Mouse (Mus musculus): Measurements from ENCODE around the gene Zc3h12c. TPM values are rescaled to one million over a fixed set of nuclear protein-coding genes. Genes with fewer than 3 reads are reported as not detected.
A peak's percentile ranks its signal among the peaks of the same experiment; 100 is the strongest.

Zc3h12c gene
- polyA plus RNA-seq, 1 experiment, result 2.1 TPM

- TF ChIP-seq POLR2A (IDR thresholded peaks at IDR 0.05; ENCODE audit: borderline replicate concordance, control insufficient read depth, low read depth, low read length), result no peak
- TF ChIP-seq CTCF (IDR thresholded peaks at IDR 0.05; ENCODE audit: control insufficient read depth, insufficient read depth, low read length), result no peak
- H3K4me3 ChIP-seq (replicated peaks; ENCODE audit: control insufficient read depth, low read depth, low read length), result no peak overlapping the region
- WGBS, result 83% methylated on average over 3 of the region's 3 CpGs
- H3K4me1 ChIP-seq (ENCODE audit: control insufficient read depth, insufficient read depth, low read length), result no peaks in the 10 kb centered on the region; the same call in 1 of the 2 replicates
- H3K27ac ChIP-seq (ENCODE audit: control insufficient read depth, insufficient read depth, low read depth, low read length, poor library complexity), result no peak overlapping the region
Observed at GRCm38 (mm10) chr9:52107161-52107560, 61.2 kb downstream of the Zc3h12c start.

- H3K4me1 ChIP-seq (ENCODE audit: control insufficient read depth, insufficient read depth, low read length), result no peaks in the 10 kb centered on the region; the same call in 1 of the 2 replicates
- H3K27ac ChIP-seq (ENCODE audit: control insufficient read depth, insufficient read depth, low read depth, low read length, poor library complexity), result no peak overlapping the region
- H3K4me3 ChIP-seq (replicated peaks; ENCODE audit: control insufficient read depth, low read depth, low read length), result no peak overlapping the region
- TF ChIP-seq POLR2A (IDR thresholded peaks at IDR 0.05; ENCODE audit: borderline replicate concordance, control insufficient read depth, low read depth, low read length), result no peak
- TF ChIP-seq CTCF (IDR thresholded peaks at IDR 0.05; ENCODE audit: control insufficient read depth, insufficient read depth, low read length), result no peak
- 90% methylated on average over 6 of the region's 6 CpGs for WGBS
Observed at GRCm38 (mm10) chr9:52105423-52105822, 62.9 kb downstream of the Zc3h12c start.

- TF ChIP-seq POLR2A (IDR thresholded peaks at IDR 0.05; ENCODE audit: borderline replicate concordance, control insufficient read depth, low read depth, low read length), result no peak
- TF ChIP-seq CTCF (IDR thresholded peaks at IDR 0.05; ENCODE audit: control insufficient read depth, insufficient read depth, low read length), result no peak
- 82% methylated on average over 8 of the region's 8 CpGs for WGBS
- H3K27ac ChIP-seq (ENCODE audit: control insufficient read depth, insufficient read depth, low read depth, low read length, poor library complexity), result no peak overlapping the region
- no peak overlapping the region for H3K4me3 ChIP-seq (replicated peaks; ENCODE audit: control insufficient read depth, low read depth, low read length)
- no peaks in the 10 kb centered on the region; the same call in 1 of the 2 replicates for H3K4me1 ChIP-seq (ENCODE audit: control insufficient read depth, insufficient read depth, low read length)
Observed at GRCm38 (mm10) chr9:52104225-52104615, 64.2 kb downstream of the Zc3h12c start.

- TF ChIP-seq POLR2A (IDR thresholded peaks at IDR 0.05; ENCODE audit: borderline replicate concordance, control insufficient read depth, low read depth, low read length) (no peak), CTCF (IDR thresholded peaks at IDR 0.05; ENCODE audit: control insufficient read depth, insufficient read depth, low read length) (no peak)
- H3K4me3 ChIP-seq (replicated peaks; ENCODE audit: control insufficient read depth, low read depth, low read length), result no peak overlapping the region
- H3K4me1 ChIP-seq (ENCODE audit: control insufficient read depth, insufficient read depth, low read length), result no peaks in the 10 kb centered on the region; the same call in 1 of the 2 replicates
- H3K27ac ChIP-seq (ENCODE audit: control insufficient read depth, insufficient read depth, low read depth, low read length, poor library complexity), result no peak overlapping the region
- WGBS, result 62% methylated on average over 9 of the region's 9 CpGs
Observed at GRCm38 (mm10) chr9:52103448-52104224, 64.7 kb downstream of the Zc3h12c start.

GRCm38 (mm10) chr9:52102060-52102844 is 66.1 kb downstream of the Zc3h12c start:
- 60% methylated on average over 13 of the region's 13 CpGs for WGBS
- no peaks in the 10 kb centered on the region; the same call in 1 of the 2 replicates for H3K4me1 ChIP-seq (ENCODE audit: control insufficient read depth, insufficient read depth, low read length)
- TF ChIP-seq CTCF (IDR thresholded peaks at IDR 0.05; ENCODE audit: control insufficient read depth, insufficient read depth, low read length) (no peak), POLR2A (IDR thresholded peaks at IDR 0.05; ENCODE audit: borderline replicate concordance, control insufficient read depth, low read depth, low read length) (no peak)
- H3K27ac ChIP-seq (ENCODE audit: control insufficient read depth, insufficient read depth, low read depth, low read length, poor library complexity), result no peak overlapping the region
- no peak overlapping the region for H3K4me3 ChIP-seq (replicated peaks; ENCODE audit: control insufficient read depth, low read depth, low read length)

- Histone ChIP-seq H3K27ac (ENCODE audit: control insufficient read depth, insufficient read depth, low read depth, low read length, poor library complexity) (no peak overlapping the region), H3K4me1 (ENCODE audit: control insufficient read depth, insufficient read depth, low read length) (no peaks in the 10 kb centered on the region; the same call in 1 of the 2 replicates), H3K4me3 (replicated peaks; ENCODE audit: control insufficient read depth, low read depth, low read length) (no peak overlapping the region)
- no peak for TF ChIP-seq CTCF (IDR thresholded peaks at IDR 0.05; ENCODE audit: control insufficient read depth, insufficient read depth, low read length)
- TF ChIP-seq POLR2A (IDR thresholded peaks at IDR 0.05; ENCODE audit: borderline replicate concordance, control insufficient read depth, low read depth, low read length), result no peak
- WGBS, result 89% methylated on average over 14 of the region's 14 CpGs
Observed at GRCm38 (mm10) chr9:52100426-52100825, 67.9 kb downstream of the Zc3h12c start.

- Histone ChIP-seq H3K4me3 (replicated peaks; ENCODE audit: control insufficient read depth, low read depth, low read length) (no peak overlapping the region), H3K27ac (ENCODE audit: control insufficient read depth, insufficient read depth, low read depth, low read length, poor library complexity) (no peak overlapping the region), H3K4me1 (ENCODE audit: control insufficient read depth, insufficient read depth, low read length) (no peaks in the 10 kb centered on the region; the same call in 1 of the 2 replicates)
- WGBS, result 2% methylated on average over 7 of the region's 7 CpGs
- TF ChIP-seq POLR2A (IDR thresholded peaks at IDR 0.05; ENCODE audit: borderline replicate concordance, control insufficient read depth, low read depth, low read length) (no peak), CTCF (IDR thresholded peaks at IDR 0.05; ENCODE audit: control insufficient read depth, insufficient read depth, low read length) (peak; percentile 94)
Observed at GRCm38 (mm10) chr9:52098600-52098999, 69.8 kb downstream of the Zc3h12c start.

GRCm38 (mm10) chr9:52097386-52097785 is 71.0 kb downstream of the Zc3h12c start:
- TF ChIP-seq POLR2A (IDR thresholded peaks at IDR 0.05; ENCODE audit: borderline replicate concordance, control insufficient read depth, low read depth, low read length), result no peak
- TF ChIP-seq CTCF (IDR thresholded peaks at IDR 0.05; ENCODE audit: control insufficient read depth, insufficient read depth, low read length), result no peak
- no peak overlapping the region for H3K27ac ChIP-seq (ENCODE audit: control insufficient read depth, insufficient read depth, low read depth, low read length, poor library complexity)
- H3K4me3 ChIP-seq (replicated peaks; ENCODE audit: control insufficient read depth, low read depth, low read length), result no peak overlapping the region
- H3K4me1 ChIP-seq (ENCODE audit: control insufficient read depth, insufficient read depth, low read length), result no peaks in the 10 kb centered on the region; the same call in 1 of the 2 replicates
- 96% methylated on average over 1 of the region's 1 CpGs for WGBS
